Mouse (Mus musculus): ENCODE measurements around the gene Pxylp1.

DNA sequence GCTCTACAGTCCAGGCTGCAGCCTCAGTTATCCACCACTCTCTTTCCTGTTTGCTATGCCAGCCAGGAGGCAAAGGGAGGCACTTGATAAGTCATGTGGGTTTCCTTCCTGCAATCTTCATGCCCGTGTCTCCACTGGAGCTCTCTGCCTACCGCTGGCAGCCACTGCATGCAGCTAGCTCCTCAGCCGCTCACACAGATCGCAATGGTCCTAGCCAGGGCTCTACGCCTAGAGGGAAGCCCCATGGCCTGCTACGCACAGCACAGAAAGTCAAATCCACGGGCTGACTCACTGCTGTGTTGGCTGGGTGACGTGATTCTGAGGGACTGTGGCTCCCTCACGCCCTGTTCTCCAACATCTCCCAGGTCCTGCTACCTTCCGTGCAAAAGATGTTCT, 31.4 kb downstream of the Pxylp1 start:
- TF ChIP-seq FLI1 (IDR thresholded peaks at IDR 0.05; ENCODE audit: low read length) (no peak), GATA1 (IDR thresholded peaks at IDR 0.05; ENCODE audit: borderline replicate concordance, low read length) (no peak)
